Mouse (Mus musculus): ENCODE data around the gene Fam167b. TPM values are rescaled to one million over a fixed set of nuclear protein-coding genes. Genes with fewer than 3 reads are reported as not detected.

The Fam167b gene
- polyA plus RNA-seq, 1 experiment = not detected

DNA sequence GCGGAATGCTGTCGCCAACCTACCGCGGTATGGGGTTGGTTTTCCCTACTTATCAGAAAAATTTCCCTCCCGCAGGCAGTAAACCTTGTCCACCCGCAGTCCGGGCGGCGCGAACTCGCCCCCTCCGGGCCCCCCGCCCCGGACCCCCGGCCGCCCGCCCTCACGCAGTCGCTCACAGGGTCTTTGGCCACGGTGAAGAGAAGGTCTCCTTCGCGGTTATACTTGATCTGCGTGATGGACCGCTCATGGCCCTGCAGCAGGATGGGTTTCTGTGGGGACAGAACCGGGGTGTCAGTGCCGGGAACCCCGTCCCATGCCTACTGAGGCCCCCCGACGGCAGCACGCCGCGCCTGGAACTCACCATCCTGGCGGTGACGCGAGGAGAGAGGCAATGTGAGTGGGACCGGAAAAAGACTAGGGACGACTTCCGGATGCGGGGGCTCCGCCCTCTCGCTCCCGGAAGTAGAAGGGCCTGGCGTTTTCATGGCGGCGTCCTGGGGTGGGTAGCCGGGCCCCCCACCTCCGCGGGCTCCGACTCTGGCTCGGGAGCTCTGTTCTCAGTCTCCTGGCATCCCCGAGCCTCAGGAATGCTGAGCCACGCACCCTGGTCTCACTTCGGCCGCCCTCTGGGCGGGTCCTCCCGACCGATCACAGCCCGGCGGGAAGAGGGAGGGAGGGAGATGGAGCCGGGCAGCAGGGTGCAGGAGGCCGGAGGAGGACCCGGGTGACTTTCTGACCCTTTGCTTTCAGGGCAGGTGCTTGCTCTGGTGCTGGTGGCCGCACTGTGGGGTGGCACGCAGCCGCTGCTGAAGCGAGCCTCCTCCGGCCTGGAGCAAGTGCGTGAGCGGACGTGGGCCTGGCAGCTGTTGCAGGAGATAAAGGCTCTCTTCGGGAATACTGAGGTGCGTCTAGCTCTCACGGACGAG lies 22.1 kb upstream of the Fam167b start, which contains the start of the genes Eif3i and Tmem234:
TSS of gene Eif3i (minus strand) at position 416 of the 926 bp plus-strand sequence.
TSS of gene Tmem234 (plus strand) at position 436 of the 926 bp plus-strand sequence.
- Histone ChIP-seq H3K27me3 (ENCODE audit: control insufficient read depth, insufficient read depth, low read length) (no peaks in the 10 kb centered on the region), H3K27ac (ENCODE audit: control insufficient read depth, insufficient read depth, low read depth, low read length) (peak within 1 kb of the TSS; percentile 75), H3K4me3 (ENCODE audit: control insufficient read depth, low read depth, low read length) (peak within 1 kb of the TSS; percentile 99), H3K36me3 (ENCODE audit: control insufficient read depth, insufficient read depth, low read length) (no peaks in the 10 kb centered on the region; the same call in 1 of the 2 replicates), H3K4me1 (ENCODE audit: control insufficient read depth, insufficient read depth, low read length) (peaks cover 4% of the 10 kb centered on the region; the same call in 1 of the 2 replicates)
- TF ChIP-seq POLR2A (IDR thresholded peaks at IDR 0.05; ENCODE audit: control insufficient read depth, low read depth, low read length) (peak; percentile 83), CTCF (IDR thresholded peaks at IDR 0.05; ENCODE audit: control insufficient read depth, insufficient read depth, insufficient replicate concordance, low read depth, low read length) (no peak)

- TF ChIP-seq CTCF (IDR thresholded peaks at IDR 0.05; ENCODE audit: control insufficient read depth, insufficient read depth, insufficient replicate concordance, low read depth, low read length) = no peak
- TF ChIP-seq POLR2A (IDR thresholded peaks at IDR 0.05; ENCODE audit: control insufficient read depth, low read depth, low read length) = no peak
- Histone ChIP-seq H3K36me3 (ENCODE audit: control insufficient read depth, insufficient read depth, low read length) (peaks cover 4% of the 10 kb centered on the region), H3K27ac (ENCODE audit: control insufficient read depth, insufficient read depth, low read depth, low read length) (no peak overlapping the region), H3K4me1 (ENCODE audit: control insufficient read depth, insufficient read depth, low read length) (peaks cover 2% of the 10 kb centered on the region; the same call in 1 of the 2 replicates), H3K27me3 (ENCODE audit: control insufficient read depth, insufficient read depth, low read length) (no peaks in the 10 kb centered on the region), H3K4me3 (ENCODE audit: control insufficient read depth, low read depth, low read length) (no peak overlapping the region)
Measured at GRCm38 (mm10) chr4:129588865-129589264, 10.5 kb upstream of the Fam167b start.

DNA sequence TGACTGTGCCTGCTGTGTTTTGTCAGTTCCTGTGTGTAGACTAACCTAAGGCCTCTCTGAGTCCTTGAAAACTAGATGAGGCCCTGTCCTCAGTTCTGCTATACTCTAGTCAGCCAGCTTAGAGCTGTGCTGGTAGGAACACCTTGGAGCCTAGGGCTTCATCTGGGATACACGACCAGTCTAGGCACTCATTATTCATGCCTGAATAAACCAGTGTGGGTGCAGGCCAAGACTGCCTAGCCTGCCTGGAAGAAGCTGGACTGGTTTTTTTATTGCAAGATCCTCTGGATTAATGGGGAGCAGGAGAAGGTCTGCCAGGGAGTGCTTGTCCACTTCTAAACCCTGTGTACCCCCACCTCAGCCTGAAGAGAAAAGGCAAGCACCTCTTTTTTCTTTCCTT lies 8.6 kb upstream of the Fam167b start:
- no peak overlapping the region for H3K4me3 ChIP-seq (ENCODE audit: control insufficient read depth, low read depth, low read length)
- H3K27me3 ChIP-seq (ENCODE audit: control insufficient read depth, insufficient read depth, low read length) = no peaks in the 10 kb centered on the region
- no peak overlapping the region for H3K27ac ChIP-seq (ENCODE audit: control insufficient read depth, insufficient read depth, low read depth, low read length)
- H3K36me3 ChIP-seq (ENCODE audit: control insufficient read depth, insufficient read depth, low read length) = no peaks in the 10 kb centered on the region; the same call in 1 of the 2 replicates
- no peak for TF ChIP-seq POLR2A (IDR thresholded peaks at IDR 0.05; ENCODE audit: control insufficient read depth, low read depth, low read length)
- TF ChIP-seq CTCF (IDR thresholded peaks at IDR 0.05; ENCODE audit: control insufficient read depth, insufficient read depth, insufficient replicate concordance, low read depth, low read length) = no peak
- H3K4me1 ChIP-seq (ENCODE audit: control insufficient read depth, insufficient read depth, low read length) = peaks cover 2% of the 10 kb centered on the region; the same call in 1 of the 2 replicates

DNA sequence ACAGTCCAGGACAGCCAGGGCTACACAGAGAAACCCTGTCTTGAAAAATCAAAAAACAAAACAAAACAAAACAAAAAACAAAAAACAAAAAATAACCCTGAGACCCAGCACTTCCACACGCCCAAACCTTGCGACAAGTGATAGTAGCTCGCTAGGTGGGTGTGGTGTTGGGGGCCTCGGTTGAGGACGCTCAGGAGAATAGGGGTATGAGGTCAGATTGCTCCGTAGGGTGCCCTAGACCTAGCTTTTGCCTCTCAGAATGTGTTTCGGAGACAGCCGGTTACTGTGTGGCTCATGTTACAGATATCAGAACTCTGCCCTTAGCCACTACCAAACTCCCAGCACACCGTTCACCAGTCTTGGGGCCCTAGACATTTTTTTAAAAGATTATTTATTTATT lies 7.4 kb upstream of the Fam167b start:
- Histone ChIP-seq H3K27ac (ENCODE audit: control insufficient read depth, insufficient read depth, low read depth, low read length) (no peak overlapping the region), H3K4me3 (ENCODE audit: control insufficient read depth, low read depth, low read length) (no peak overlapping the region), H3K27me3 (ENCODE audit: control insufficient read depth, insufficient read depth, low read length) (no peaks in the 10 kb centered on the region), H3K36me3 (ENCODE audit: control insufficient read depth, insufficient read depth, low read length) (no peaks in the 10 kb centered on the region), H3K4me1 (ENCODE audit: control insufficient read depth, insufficient read depth, low read length) (peaks cover 2% of the 10 kb centered on the region; the same call in 1 of the 2 replicates)
- TF ChIP-seq CTCF (IDR thresholded peaks at IDR 0.05; ENCODE audit: control insufficient read depth, insufficient read depth, insufficient replicate concordance, low read depth, low read length) = no peak
- TF ChIP-seq POLR2A (IDR thresholded peaks at IDR 0.05; ENCODE audit: control insufficient read depth, low read depth, low read length) = no peak

- Histone ChIP-seq H3K4me1 (ENCODE audit: control insufficient read depth, insufficient read depth, low read length) (peaks cover 2% of the 10 kb centered on the region; the same call in 1 of the 2 replicates), H3K36me3 (ENCODE audit: control insufficient read depth, insufficient read depth, low read length) (no peaks in the 10 kb centered on the region)
Measured at GRCm38 (mm10) chr4:129584884-129585608, 6.7 kb upstream of the Fam167b start.

DNA sequence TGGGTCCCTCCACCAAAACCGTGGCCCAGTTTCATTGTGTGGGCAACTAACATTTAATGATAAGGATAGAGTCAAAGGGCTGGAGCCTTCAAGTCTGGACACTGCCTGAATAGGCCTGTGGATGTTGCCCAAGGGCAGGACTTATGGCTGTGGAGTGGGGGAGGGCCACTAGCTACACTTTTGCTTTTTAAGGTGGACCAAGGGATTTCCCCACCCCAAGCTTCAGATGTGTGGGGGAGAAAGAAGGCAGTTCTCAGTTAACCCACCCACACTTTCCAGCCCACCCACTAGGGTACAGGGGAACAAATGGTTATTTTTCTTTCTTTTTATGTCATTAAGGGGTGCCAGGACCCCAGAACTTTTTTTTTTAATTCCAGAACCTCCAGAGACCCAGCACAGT lies 6.0 kb upstream of the Fam167b start:
- TF ChIP-seq POLR2A (IDR thresholded peaks at IDR 0.05; ENCODE audit: control insufficient read depth, low read depth, low read length) = no peak
- no peak for TF ChIP-seq CTCF (IDR thresholded peaks at IDR 0.05; ENCODE audit: control insufficient read depth, insufficient read depth, insufficient replicate concordance, low read depth, low read length)
- Histone ChIP-seq H3K27me3 (ENCODE audit: control insufficient read depth, insufficient read depth, low read length) (no peaks in the 10 kb centered on the region), H3K36me3 (ENCODE audit: control insufficient read depth, insufficient read depth, low read length) (no peaks in the 10 kb centered on the region), H3K27ac (ENCODE audit: control insufficient read depth, insufficient read depth, low read depth, low read length) (no peak overlapping the region), H3K4me3 (ENCODE audit: control insufficient read depth, low read depth, low read length) (no peak overlapping the region), H3K4me1 (ENCODE audit: control insufficient read depth, insufficient read depth, low read length) (peaks cover 2% of the 10 kb centered on the region; the same call in 1 of the 2 replicates)

More at GRCm38 (mm10) chr4:129584884-129585608, 6.7 kb upstream of the Fam167b start:
- Histone ChIP-seq H3K4me3 (ENCODE audit: control insufficient read depth, low read depth, low read length) (peak overlapping the region; percentile 84), H3K27me3 (ENCODE audit: control insufficient read depth, insufficient read depth, low read length) (no peaks in the 10 kb centered on the region), H3K27ac (ENCODE audit: control insufficient read depth, insufficient read depth, low read depth, low read length) (peak overlapping the region; percentile 9; the same call in 1 of the 2 replicates)
- TF ChIP-seq CTCF (IDR thresholded peaks at IDR 0.05; ENCODE audit: control insufficient read depth, insufficient read depth, insufficient replicate concordance, low read depth, low read length) (peak; percentile 68; the same call in 1 of the 2 replicates), POLR2A (IDR thresholded peaks at IDR 0.05; ENCODE audit: control insufficient read depth, low read depth, low read length) (no peak; the same call in 1 of the 2 replicates)

Data from testis, adult 2 months (tissue).